Mouse (Mus musculus) hindbrain, embryonic 11.5 days (tissue): ENCODE measurements around the gene Amdhd2. TPM values are rescaled to one million over a fixed set of nuclear protein-coding genes. Genes with fewer than 3 reads are reported as not detected.

ENCODE experiments used
- ATAC-seq: fragments of 200-750 bp; cut with Nextera tagmentation; 2 replicates; pipeline ENCODE4 v1.8.0; 2017; ENCODE audit warnings: mild to moderate bottlenecking, moderate TSS enrichment, moderate library complexity; ENCODE audit not compliant: low FRiP score
- DNase-seq: peaks from one replicate; pipeline ENCODE4 v3.0.0-alpha.2; 2015; ENCODE audit warnings: low spot score
- H3K27ac ChIP-seq: fragments of 300-500 bp; sonication (generic); 2 replicates; pipeline ENCODE4 v1.5.1; 2014; ENCODE audit warnings: mild to moderate bottlenecking, low read depth, low read length
- H3K27me3 ChIP-seq: fragments of 300-500 bp; sonication (generic); 2 replicates; pipeline ENCODE4 v1.6.1; 2014; ENCODE audit warnings: mild to moderate bottlenecking, low read length, moderate library complexity, mixed read lengths; ENCODE audit not compliant: control insufficient read depth, insufficient read depth
- H3K36me3 ChIP-seq: fragments of 300-500 bp; sonication (generic); 2 replicates; pipeline ENCODE4 v1.6.1; 2014; ENCODE audit warnings: mild to moderate bottlenecking, low read length, moderate library complexity, mixed read lengths; ENCODE audit not compliant: control insufficient read depth, insufficient read depth
- H3K4me1 ChIP-seq: fragments of 300-500 bp; sonication (generic); replicated peaks from 2 replicates; pipeline ENCODE4 v1.6.1; 2014; ENCODE audit warnings: low read length, mixed read lengths; ENCODE audit not compliant: control insufficient read depth, insufficient read depth
- H3K4me2 ChIP-seq: fragments of 300-500 bp; sonication (generic); replicated peaks from 2 replicates; pipeline ENCODE4 v1.6.1; 2014; ENCODE audit warnings: mild to moderate bottlenecking, low read depth, low read length
- H3K4me3 ChIP-seq: fragments of 300-500 bp; sonication (generic); 2 replicates; pipeline ENCODE4 v1.5.1; 2014; ENCODE audit warnings: low read depth, low read length
- H3K9ac ChIP-seq: fragments of 300-500 bp; sonication (generic); 2 replicates; pipeline ENCODE4 v1.6.1; 2014; ENCODE audit warnings: low read depth, low read length
- H3K9me3 ChIP-seq: fragments of 300-500 bp; sonication (generic); 2 replicates; pipeline ENCODE4 v1.6.1; 2016; ENCODE audit warnings: low read length; ENCODE audit not compliant: control insufficient read depth
- WGBS: fragments of 180-500 bp; shearing (Covaris S2); extraction: QIAGEN DNeasy Blood & Tissue Kit; methylation state at CpG from one replicate; pipeline ENCODE4 v1.1.7; 2014; 5-methylcytosine and 5-hydroxymethylcytosine counted together
- polyA plus RNA-seq: library from polyadenylated mRNA; unstranded; fragments of >200 nt; fragmentation: Nextera tagmentation; extraction: Ambion mirVana; gene quantifications from 2 replicates; pipeline ENCODE4 v1.2.1, GENCODE M21; 2014

Amdhd2 gene
- polyA plus RNA-seq, 1 experiment from 2014 or later: 31.1 TPM

DNA sequence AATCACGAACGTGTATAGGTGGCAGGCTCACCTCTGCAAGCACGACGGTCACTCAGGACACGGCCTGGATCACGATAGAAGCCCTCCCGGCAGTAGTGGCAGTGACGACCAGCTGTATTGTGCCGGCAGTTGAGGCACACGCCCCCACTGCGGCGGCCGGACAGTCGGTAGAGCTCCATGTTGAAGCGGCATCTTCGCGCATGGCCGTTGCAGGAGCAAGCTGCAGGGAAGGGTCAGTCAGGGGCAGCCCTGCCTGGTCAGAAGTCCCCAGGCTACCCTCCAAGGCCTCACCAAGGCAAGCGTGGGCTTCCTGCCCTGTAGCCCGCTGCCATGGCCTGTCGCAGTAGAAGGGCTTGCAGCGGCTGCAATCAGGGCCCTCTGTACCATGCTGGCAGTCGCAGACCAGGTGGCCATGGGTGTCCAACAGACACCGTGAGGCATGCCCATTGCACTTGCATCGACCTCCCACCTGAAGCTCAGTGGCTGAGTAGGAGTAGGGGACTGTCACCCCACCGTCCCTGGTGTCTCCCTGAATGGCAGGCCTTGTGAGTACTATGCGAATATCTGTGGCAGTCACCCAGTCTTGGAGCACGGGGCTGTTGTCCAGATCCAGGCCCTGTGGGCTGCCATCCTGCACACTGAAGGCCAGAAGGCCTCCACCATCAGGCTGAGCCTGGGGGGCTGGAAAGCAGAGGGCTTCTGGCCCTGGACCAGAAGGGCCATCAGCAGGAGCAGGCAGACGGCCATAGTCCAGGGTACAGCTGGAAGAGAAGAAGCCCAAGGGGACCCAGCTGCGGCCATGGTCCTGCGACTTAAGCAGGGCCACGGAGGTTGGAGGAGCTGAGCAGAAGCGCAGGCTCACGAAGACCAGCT lies 44.4 kb upstream of the Amdhd2 start:
- Histone ChIP-seq H3K9me3 (no peaks in the 10 kb centered on the region), H3K27me3 (peaks cover 19% of the 10 kb centered on the region)

GRCm38 (mm10) chr17:24206451-24207351 lies 43.1 kb upstream of the Amdhd2 start:
- H3K9ac ChIP-seq: peak overlapping the region; percentile 73
- WGBS: 5% methylated on average over 59 of the region's 62 CpGs
- H3K4me2 ChIP-seq: peak overlapping the region; percentile 91
- no peak overlapping the region for H3K27ac ChIP-seq
- H3K36me3 ChIP-seq: no peaks in the 10 kb centered on the region
- peak; percentile 71 for DNase-seq
- peaks cover 29% of the 10 kb centered on the region for H3K4me1 ChIP-seq
- peak; percentile 28 for ATAC-seq
- H3K9me3 ChIP-seq: no peaks in the 10 kb centered on the region
- peak overlapping the region; percentile 66 for H3K4me3 ChIP-seq
- peaks cover 19% of the 10 kb centered on the region for H3K27me3 ChIP-seq

More for the DNA sequence above, 44.4 kb upstream of the Amdhd2 start:
- Histone ChIP-seq H3K4me2 (peak overlapping the region; percentile 94), H3K36me3 (no peaks in the 10 kb centered on the region), H3K27ac (peak overlapping the region; percentile 79; the same call in 1 of the 2 replicates), H3K9ac (peak overlapping the region; percentile 80; the same call in 1 of the 2 replicates), H3K4me1 (peaks cover 29% of the 10 kb centered on the region), H3K4me3 (peak overlapping the region; percentile 48)
- WGBS: 51% methylated on average over 34 of the region's 34 CpGs
- DNase-seq (peak; percentile 25), ATAC-seq (no peak)

DNA sequence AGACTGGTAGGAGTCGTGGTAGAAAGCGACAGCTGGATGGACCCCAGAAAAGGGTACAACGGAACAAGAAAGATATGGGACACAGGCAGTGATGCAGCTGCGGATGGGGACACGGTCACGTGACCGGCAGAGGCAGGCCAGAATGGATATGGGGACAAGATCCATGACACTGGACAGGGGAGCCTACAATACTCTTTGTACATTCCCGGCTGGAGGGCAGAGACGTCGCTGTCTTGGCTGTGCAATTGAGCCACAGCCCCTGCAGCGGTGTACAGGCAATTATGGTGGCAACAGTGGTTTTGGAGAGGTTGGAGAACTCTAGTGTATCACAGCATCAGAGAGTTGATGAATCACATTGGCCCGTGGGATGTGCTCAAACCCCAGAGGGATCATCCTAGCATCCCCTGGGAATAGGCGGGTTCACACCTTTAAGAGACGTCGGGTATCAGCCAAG lies 42.4 kb upstream of the Amdhd2 start:
- WGBS: 6% methylated on average over 15 of the region's 15 CpGs
- Histone ChIP-seq H3K9me3 (no peaks in the 10 kb centered on the region), H3K4me3 (peak overlapping the region; percentile 66), H3K36me3 (no peaks in the 10 kb centered on the region), H3K9ac (peak overlapping the region; percentile 73), H3K4me1 (peaks cover 26% of the 10 kb centered on the region), H3K4me2 (peak overlapping the region; percentile 91), H3K27me3 (peaks cover 19% of the 10 kb centered on the region), H3K27ac (peak overlapping the region; percentile 65)
- ATAC-seq: peak; percentile 31
- no peak for DNase-seq

DNA sequence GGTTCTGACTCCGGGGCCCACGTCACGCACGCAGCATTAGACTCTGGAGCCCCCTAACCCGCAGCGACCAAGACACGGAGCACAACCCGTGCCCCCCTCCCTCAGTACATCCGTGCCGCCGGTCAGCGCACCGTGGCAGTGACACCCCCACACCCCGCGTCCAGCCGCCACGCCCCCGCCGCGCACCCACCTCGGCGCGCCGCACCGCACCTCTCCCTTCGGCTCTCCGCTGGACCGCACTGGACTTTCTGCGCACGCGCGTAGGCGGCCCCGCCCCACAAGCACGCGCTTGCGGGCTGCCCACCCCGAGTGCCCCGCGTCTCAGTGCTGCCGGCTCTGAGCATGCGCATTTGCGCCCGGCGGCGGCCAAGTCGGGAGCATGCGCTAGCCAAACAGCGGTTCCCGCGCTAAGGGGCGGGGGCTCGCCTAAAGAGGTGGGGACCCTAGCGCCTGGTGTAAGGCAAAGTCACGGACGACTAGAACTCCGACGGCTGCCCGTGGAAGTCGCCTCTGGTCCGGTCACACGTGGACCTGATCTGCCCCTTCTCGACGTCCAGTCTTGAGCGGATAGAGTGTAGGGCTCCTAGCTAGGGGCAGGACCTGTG lies 41.8 kb upstream of the Amdhd2 start, which contains the start of gene Tbc1d24:
Gene Tbc1d24, minus strand, starts transcription at position 279 of the 605 bp plus-strand sequence.
- Histone ChIP-seq H3K4me2 (peak within 1 kb of the TSS; percentile 91), H3K9me3 (no peaks in the 10 kb centered on the region), H3K4me1 (peaks cover 26% of the 10 kb centered on the region), H3K9ac (peak within 1 kb of the TSS; percentile 73), H3K27me3 (peaks cover 19% of the 10 kb centered on the region), H3K36me3 (no peaks in the 10 kb centered on the region), H3K27ac (peak within 1 kb of the TSS; percentile 65), H3K4me3 (peak within 1 kb of the TSS; percentile 66)
- DNase-seq: peak; percentile 98
- ATAC-seq: peak; percentile 74
- WGBS: 1% methylated on average over 62 of the region's 65 CpGs

DNA sequence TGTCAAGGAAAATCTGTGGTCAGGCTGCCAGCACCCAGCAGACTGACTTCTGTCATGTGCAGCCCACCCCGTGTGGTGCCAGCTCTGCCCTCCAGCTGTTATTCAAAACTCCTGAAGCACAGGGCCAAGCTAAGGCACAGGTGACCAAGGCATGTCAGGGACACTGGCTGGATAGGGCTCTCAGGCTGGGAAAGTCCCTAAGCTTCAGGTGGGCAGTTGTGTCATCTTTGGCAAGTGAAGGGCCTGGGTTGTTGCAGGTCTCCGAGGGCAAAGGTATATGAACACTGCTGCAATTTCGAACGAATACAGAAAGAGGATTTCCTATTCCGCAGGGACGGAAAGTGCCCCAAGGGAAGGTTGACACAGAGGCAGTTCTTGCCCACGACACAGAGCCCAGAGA lies 41.3 kb upstream of the Amdhd2 start:
- peak overlapping the region; percentile 91 for H3K4me2 ChIP-seq
- H3K27me3 ChIP-seq: peaks cover 19% of the 10 kb centered on the region
- WGBS: 14% methylated on average over 7 of the region's 7 CpGs
- H3K9me3 ChIP-seq: no peaks in the 10 kb centered on the region
- peak overlapping the region; percentile 66 for H3K4me3 ChIP-seq
- ATAC-seq (no peak), DNase-seq (no peak)
- peak overlapping the region; percentile 73 for H3K9ac ChIP-seq
- H3K27ac ChIP-seq: no peak overlapping the region
- H3K36me3 ChIP-seq: no peaks in the 10 kb centered on the region
- peaks cover 26% of the 10 kb centered on the region for H3K4me1 ChIP-seq

- WGBS: 77% methylated on average over 3 of the region's 3 CpGs
- Histone ChIP-seq H3K9me3 (no peaks in the 10 kb centered on the region), H3K9ac (no peak overlapping the region), H3K36me3 (no peaks in the 10 kb centered on the region), H3K27me3 (peaks cover 19% of the 10 kb centered on the region), H3K4me2 (0 out of 2 replicates have a peak overlapping the region, but pooled peaks have one; percentile 91), H3K4me3 (no peak overlapping the region), H3K27ac (no peak overlapping the region), H3K4me1 (peaks cover 18% of the 10 kb centered on the region)
- no peak for ATAC-seq
- DNase-seq: no peak
Observed at GRCm38 (mm10) chr17:24203611-24204534, 40.3 kb upstream of the Amdhd2 start.

GRCm38 (mm10) chr17:24203068-24203467 lies 39.5 kb upstream of the Amdhd2 start:
- H3K9ac ChIP-seq: no peak overlapping the region

More at GRCm38 (mm10) chr17:24203068-24203467, 39.5 kb upstream of the Amdhd2 start:
- Histone ChIP-seq H3K27ac (0 out of 2 replicates have a peak overlapping the region, but pooled peaks have one; percentile 4), H3K4me3 (no peak overlapping the region), H3K9me3 (no peaks in the 10 kb centered on the region), H3K27me3 (peaks cover 16% of the 10 kb centered on the region), H3K36me3 (no peaks in the 10 kb centered on the region), H3K4me2 (no peak overlapping the region), H3K4me1 (peaks cover 13% of the 10 kb centered on the region)
- ATAC-seq (no peak), DNase-seq (no peak)
- WGBS: 53% methylated on average over 4 of the region's 4 CpGs
